Mouse (Mus musculus): ENCODE results near the gene Zfp977.

GRCm38 (mm10) chr7:42551766-42552165 is 40.6 kb downstream of the Zfp977 start:
- TF ChIP-seq POLR2A (IDR thresholded peaks at IDR 0.05; ENCODE audit: low read depth, low read length): no peak
- no peak for TF ChIP-seq CTCF (conservative IDR thresholded peaks at IDR 0.05; ENCODE audit: insufficient read depth, insufficient read length, low read depth, low read length)

Measured in kidney, adult 2 months (tissue).